Mouse (Mus musculus) thymus, adult 2 months (tissue): ENCODE data around the gene Got1. TPM values are rescaled to one million over a fixed set of nuclear protein-coding genes. Genes with fewer than 3 reads are reported as not detected.

ENCODE experiments used
- DNase-seq: peaks from one replicate; pipeline ENCODE4 v3.0.0; 2021
- H3K27ac ChIP-seq: fragments of 200-500 bp; 2 replicates; pipeline ENCODE4 v1.5.1; 2012; ENCODE audit warnings: low read length, control low read depth; ENCODE audit not compliant: control insufficient read depth, insufficient read depth
- H3K27me3 ChIP-seq: fragments of 200-500 bp; 2 replicates; pipeline ENCODE4 v1.6.1; 2012; ENCODE audit warnings: mild to moderate bottlenecking, low read length, moderate library complexity, mixed read lengths; ENCODE audit not compliant: control insufficient read depth, insufficient read depth
- H3K36me3 ChIP-seq: fragments of 200-500 bp; 2 replicates; pipeline ENCODE4 v1.6.1; 2012; ENCODE audit warnings: mild to moderate bottlenecking, low read length, moderate library complexity; ENCODE audit not compliant: control insufficient read depth, insufficient read depth
- H3K4me1 ChIP-seq: fragments of 200-500 bp; replicated peaks from 2 replicates; pipeline ENCODE4 v1.6.1; 2012; ENCODE audit warnings: low read length; ENCODE audit not compliant: control insufficient read depth, insufficient read depth
- H3K4me3 ChIP-seq: fragments of 200-500 bp; 2 replicates; pipeline ENCODE4 v1.5.1; 2012; ENCODE audit warnings: mild to moderate bottlenecking, low read length, control low read depth, moderate library complexity; ENCODE audit not compliant: control insufficient read depth, insufficient read depth
- CTCF ChIP-seq: fragments of 200-500 bp; IDR thresholded peaks from 2 replicates; pipeline ENCODE4 v1.5.1; 2012; ENCODE audit warnings: mild to moderate bottlenecking, control low read depth, low read length, moderate library complexity, borderline replicate concordance; ENCODE audit not compliant: control insufficient read depth, poor library complexity, insufficient read depth; ENCODE audit errors: extremely low read depth
- POLR2A ChIP-seq: fragments of 200-500 bp; IDR thresholded peaks from 2 replicates; pipeline ENCODE4 v1.6.1; 2012; ENCODE audit warnings: mild to moderate bottlenecking, low read length, control low read depth, moderate library complexity; ENCODE audit not compliant: control insufficient read depth, poor library complexity, insufficient read depth; ENCODE audit errors: extremely low read depth
- WGBS: fragments of 180-500 bp; shearing (Covaris S2); methylation state at CpG from one replicate; pipeline ENCODE4 v1.1.7; 2018; 5-methylcytosine and 5-hydroxymethylcytosine counted together
- polyA plus RNA-seq: library from polyadenylated mRNA; depleted of rRNA; stranded (reverse); fragments of >200 nt; gene quantifications from 2 replicates; pipeline ENCODE4 v1.2.3, GENCODE M21; 2012

The Got1 gene
- polyA plus RNA-seq, 1 experiment = 41.4 TPM

DNA sequence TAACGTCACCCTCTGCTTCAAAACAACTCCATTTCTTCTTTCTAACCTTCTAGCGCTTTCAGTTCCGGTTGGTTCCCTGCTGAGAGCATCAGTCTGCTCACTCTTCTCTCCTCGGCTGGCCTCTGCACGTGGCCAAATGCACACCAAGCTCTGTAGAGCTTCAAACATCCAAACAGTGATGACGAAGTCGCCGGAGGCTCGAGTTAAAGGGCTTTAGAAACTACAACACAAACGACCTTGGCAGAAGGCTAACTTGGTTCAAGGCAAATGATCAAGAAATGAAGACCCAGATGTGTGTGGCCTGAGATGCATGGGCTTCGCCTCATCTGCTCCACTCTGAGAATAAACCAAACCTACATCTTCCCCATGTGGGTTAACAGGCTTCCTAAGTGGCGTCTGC is 854 bp downstream of the Got1 start:
- H3K4me3 ChIP-seq = peak overlapping the region; percentile 37
- TF ChIP-seq POLR2A (no peak), CTCF (no peak)
- H3K27me3 ChIP-seq = no peaks in the 10 kb centered on the region
- 4% methylated on average over 12 of the region's 12 CpGs for WGBS
- H3K27ac ChIP-seq = peak overlapping the region; percentile 72
- H3K36me3 ChIP-seq = no peaks in the 10 kb centered on the region
- H3K4me1 ChIP-seq = peaks cover 19% of the 10 kb centered on the region
- DNase-seq = peak; percentile 26

DNA sequence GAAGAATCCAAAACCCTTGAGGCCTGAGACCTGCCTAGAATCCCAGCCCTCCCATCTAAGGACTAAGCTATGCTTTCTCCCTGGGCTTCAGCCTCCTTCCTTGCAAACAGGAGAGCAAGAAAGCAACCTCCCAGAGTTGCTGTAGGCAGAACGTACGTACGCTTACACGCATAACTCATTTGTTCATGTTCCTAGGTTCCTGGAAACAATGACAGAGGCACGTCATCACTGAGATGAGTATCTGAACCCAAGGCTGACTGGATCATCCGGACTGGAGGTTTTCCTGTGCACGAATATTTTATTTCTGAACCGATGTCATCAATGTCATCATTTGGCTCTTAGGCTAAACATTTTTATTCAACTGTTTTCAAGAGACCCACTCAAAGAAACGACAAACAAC is 2.4 kb downstream of the Got1 start:
- Histone ChIP-seq H3K27ac (no peak overlapping the region), H3K4me3 (no peak overlapping the region), H3K4me1 (peaks cover 19% of the 10 kb centered on the region), H3K36me3 (no peaks in the 10 kb centered on the region), H3K27me3 (no peaks in the 10 kb centered on the region)
- no peak for DNase-seq
- TF ChIP-seq POLR2A = no peak
- TF ChIP-seq CTCF = no peak
- WGBS = 94% methylated on average over 9 of the region's 9 CpGs

DNA sequence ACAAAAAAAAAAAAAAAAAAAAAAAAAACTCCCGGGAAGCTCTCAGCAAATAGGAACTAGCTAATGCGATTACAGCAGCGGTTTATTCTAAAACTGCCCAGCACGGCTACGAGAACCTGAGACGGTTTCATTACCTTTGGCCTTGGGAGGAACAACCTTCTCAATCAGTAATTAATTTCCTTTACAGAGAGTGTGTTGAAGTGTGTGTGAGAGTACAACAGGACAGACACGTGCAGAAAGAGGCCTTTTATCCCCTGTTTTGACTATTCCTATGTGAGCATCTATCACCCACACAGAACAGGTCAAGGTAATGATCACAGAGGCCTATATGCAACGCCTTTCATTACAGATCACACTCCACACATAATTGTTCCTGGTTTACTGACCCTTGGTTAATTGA is 3.0 kb downstream of the Got1 start:
- 81% methylated on average over 8 of the region's 8 CpGs for WGBS

DNA sequence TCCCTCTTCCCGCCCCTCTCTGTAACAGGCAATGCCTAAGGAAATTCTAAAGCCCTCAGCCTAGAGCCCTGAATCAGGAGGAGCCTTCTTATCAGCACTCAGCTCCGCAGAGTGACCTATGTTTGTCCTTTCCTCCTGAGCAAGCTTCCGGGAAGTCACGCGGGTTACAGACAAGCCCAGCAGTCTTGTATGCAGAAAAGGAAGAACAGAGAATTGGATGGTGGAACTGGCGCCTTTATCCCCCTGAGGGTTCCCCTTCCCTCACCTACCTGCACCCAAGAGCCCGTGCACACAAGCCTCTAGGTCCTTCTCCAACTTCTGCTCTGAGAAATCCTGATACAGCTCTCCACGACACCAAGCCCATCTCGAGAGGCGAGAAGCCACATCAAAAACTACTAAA is 4.0 kb downstream of the Got1 start:
- TF ChIP-seq CTCF = no peak
- TF ChIP-seq POLR2A = no peak
- H3K27me3 ChIP-seq = no peaks in the 10 kb centered on the region
- H3K36me3 ChIP-seq = no peaks in the 10 kb centered on the region
- WGBS = 25% methylated on average over 9 of the region's 10 CpGs
- DNase-seq = no peak
- no peak overlapping the region for H3K27ac ChIP-seq
- peaks cover 19% of the 10 kb centered on the region for H3K4me1 ChIP-seq
- H3K4me3 ChIP-seq = no peak overlapping the region

More for the DNA sequence above, 3.0 kb downstream of the Got1 start:
- Histone ChIP-seq H3K4me1 (peaks cover 19% of the 10 kb centered on the region), H3K27ac (no peak overlapping the region), H3K4me3 (no peak overlapping the region), H3K36me3 (no peaks in the 10 kb centered on the region), H3K27me3 (no peaks in the 10 kb centered on the region)
- no peak for DNase-seq
- TF ChIP-seq POLR2A (no peak), CTCF (no peak)

DNA sequence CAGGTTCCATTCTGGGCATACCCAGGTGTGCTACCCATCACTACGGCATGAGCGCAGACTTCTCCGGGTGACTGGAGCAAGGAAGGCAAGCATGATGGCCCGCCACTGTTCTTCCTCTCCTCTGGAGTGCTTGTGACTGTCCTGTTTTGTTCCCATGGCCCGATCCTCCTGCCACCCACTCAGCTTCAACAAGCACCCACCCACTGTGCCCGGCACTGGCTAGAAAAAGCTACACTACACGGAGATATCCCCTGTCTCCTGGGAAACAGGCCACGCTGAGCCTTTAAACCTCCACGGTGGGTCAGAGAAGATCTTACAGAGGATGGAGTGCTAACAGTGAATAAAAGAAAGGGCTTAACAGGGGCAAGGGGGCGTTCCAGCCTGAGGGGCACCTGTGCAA is 5.2 kb downstream of the Got1 start:
- H3K27me3 ChIP-seq = no peaks in the 10 kb centered on the region
- no peak overlapping the region for H3K4me3 ChIP-seq
- TF ChIP-seq POLR2A (no peak), CTCF (no peak)
- WGBS = 93% methylated on average over 10 of the region's 10 CpGs
- H3K36me3 ChIP-seq = 0 out of 2 replicates have a peak, but pooled peaks cover 5% of the 10 kb centered on the region
- H3K4me1 ChIP-seq = peaks cover 14% of the 10 kb centered on the region
- DNase-seq = no peak
- H3K27ac ChIP-seq = no peak overlapping the region

DNA sequence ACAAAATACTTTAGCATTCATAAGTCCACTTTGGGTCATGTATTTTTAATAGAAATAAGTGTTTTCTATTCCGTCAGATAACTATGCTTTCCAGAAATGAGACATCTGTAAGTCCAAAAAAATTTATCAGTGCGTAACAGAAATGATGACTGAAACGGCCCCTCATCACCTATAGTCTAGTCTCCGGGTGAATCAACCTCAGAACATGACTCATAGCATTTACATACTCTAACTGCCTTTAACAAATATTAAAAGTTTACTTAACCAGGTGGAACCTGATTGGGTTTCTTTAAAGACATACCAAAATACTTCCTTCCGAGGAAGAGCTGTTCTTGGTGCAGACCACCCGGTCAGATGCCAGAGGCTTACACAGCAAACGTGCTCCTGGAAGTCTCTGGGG is 6.1 kb downstream of the Got1 start:
- 96% methylated on average over 7 of the region's 7 CpGs for WGBS
- Histone ChIP-seq H3K27ac (no peak overlapping the region), H3K4me1 (peaks cover 7% of the 10 kb centered on the region), H3K36me3 (0 out of 2 replicates have a peak, but pooled peaks cover 5% of the 10 kb centered on the region), H3K27me3 (no peaks in the 10 kb centered on the region), H3K4me3 (no peak overlapping the region)
- no peak for DNase-seq
- TF ChIP-seq CTCF = no peak
- no peak for TF ChIP-seq POLR2A

DNA sequence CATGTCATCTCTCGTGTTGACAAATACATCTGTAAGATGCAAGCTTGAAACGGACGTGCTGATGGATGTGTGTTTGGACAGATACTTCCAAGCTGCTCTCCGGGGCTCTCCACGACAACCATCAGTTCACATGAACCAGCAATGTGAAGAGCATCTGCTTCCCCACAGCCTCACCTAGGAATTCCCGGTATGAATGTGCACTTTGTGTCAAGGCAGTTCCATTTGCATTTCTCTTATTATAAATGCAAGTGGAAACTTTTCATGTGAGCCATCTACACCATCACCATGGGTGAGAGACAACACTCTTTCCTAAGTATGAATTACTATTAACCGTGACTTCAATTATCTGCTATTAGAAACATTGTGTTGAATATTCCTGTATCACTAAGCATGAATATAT is 6.6 kb downstream of the Got1 start:
- H3K36me3 ChIP-seq = 0 out of 2 replicates have a peak, but pooled peaks cover 5% of the 10 kb centered on the region
- TF ChIP-seq CTCF (no peak), POLR2A (no peak)

More for the DNA sequence above, 6.6 kb downstream of the Got1 start:
- H3K27me3 ChIP-seq = no peaks in the 10 kb centered on the region
- 93% methylated on average over 7 of the region's 7 CpGs for WGBS
- H3K27ac ChIP-seq = no peak overlapping the region
- no peak overlapping the region for H3K4me3 ChIP-seq
- no peak for DNase-seq
- peaks cover 7% of the 10 kb centered on the region for H3K4me1 ChIP-seq
